Mouse (Mus musculus) testis, adult 2 months (tissue): ENCODE data around the gene D11Wsu47e. TPM values are rescaled to one million over a fixed set of nuclear protein-coding genes. Genes with fewer than 3 reads are reported as not detected.

Source experiments
- H3K27ac ChIP-seq: fragments of 200-500 bp; 2 replicates; pipeline ENCODE4 v1.5.1; 2012; ENCODE audit warnings: low read depth, low read length; ENCODE audit not compliant: control insufficient read depth, insufficient read depth
- H3K27me3 ChIP-seq: fragments of 200-500 bp; 2 replicates; pipeline ENCODE4 v1.6.1; 2012; ENCODE audit warnings: mild to moderate bottlenecking, low read length, moderate library complexity; ENCODE audit not compliant: control insufficient read depth, insufficient read depth
- H3K36me3 ChIP-seq: fragments of 200-500 bp; 2 replicates; pipeline ENCODE4 v1.6.1; 2012; ENCODE audit warnings: mild to moderate bottlenecking, low read length; ENCODE audit not compliant: control insufficient read depth, insufficient read depth
- H3K4me1 ChIP-seq: fragments of 200-500 bp; 2 replicates; pipeline ENCODE4 v1.6.1; 2012; ENCODE audit warnings: low read length; ENCODE audit not compliant: control insufficient read depth, insufficient read depth
- H3K4me3 ChIP-seq: fragments of 200-500 bp; 2 replicates; pipeline ENCODE4 v1.5.1; 2012; ENCODE audit warnings: low read depth, mild to moderate bottlenecking, low read length, moderate library complexity, mixed read lengths; ENCODE audit not compliant: control insufficient read depth
- CTCF ChIP-seq: fragments of 200-500 bp; IDR thresholded peaks from 2 replicates; pipeline ENCODE4 v1.5.1; 2012; ENCODE audit warnings: low read depth, mild to moderate bottlenecking, inconsistent platforms, low read length, moderate library complexity; ENCODE audit not compliant: control insufficient read depth, insufficient read depth, insufficient replicate concordance
- POLR2A ChIP-seq: fragments of 200-500 bp; IDR thresholded peaks from 2 replicates; pipeline ENCODE4 v1.6.1; 2012; ENCODE audit warnings: low read depth, mild to moderate bottlenecking, inconsistent platforms, low read length, moderate library complexity; ENCODE audit not compliant: control insufficient read depth
- polyA plus RNA-seq: library from polyadenylated mRNA; depleted of rRNA; stranded (reverse); fragments of >200 nt; gene quantifications from 2 replicates; pipeline ENCODE4 v1.2.3, GENCODE M21; 2012

Gene D11Wsu47e
- polyA plus RNA-seq, 1 experiment: 236 TPM

- no peaks in the 10 kb centered on the region for H3K36me3 ChIP-seq
- H3K4me3 ChIP-seq: no peak overlapping the region
- H3K27ac ChIP-seq: no peak overlapping the region
- H3K27me3 ChIP-seq: no peaks in the 10 kb centered on the region
- TF ChIP-seq POLR2A: no peak
- no peak for TF ChIP-seq CTCF
- peaks cover 7% of the 10 kb centered on the region for H3K4me1 ChIP-seq
Measured at GRCm38 (mm10) chr11:113716132-113716531, 31.9 kb downstream of the D11Wsu47e start.

- Histone ChIP-seq H3K4me3 (no peak overlapping the region), H3K36me3 (no peaks in the 10 kb centered on the region), H3K4me1 (peaks cover 7% of the 10 kb centered on the region), H3K27ac (peak overlapping the region; percentile 41), H3K27me3 (no peaks in the 10 kb centered on the region)
- TF ChIP-seq POLR2A (no peak), CTCF (no peak)
Measured at GRCm38 (mm10) chr11:113717767-113718424, 33.7 kb downstream of the D11Wsu47e start.

GRCm38 (mm10) chr11:113722405-113723090, 38.3 kb downstream of the D11Wsu47e start:
- TF ChIP-seq CTCF: no peak
- no peak for TF ChIP-seq POLR2A
- Histone ChIP-seq H3K4me3 (no peak overlapping the region), H3K36me3 (no peaks in the 10 kb centered on the region), H3K27ac (peak overlapping the region; percentile 75), H3K4me1 (peaks cover 7% of the 10 kb centered on the region), H3K27me3 (no peaks in the 10 kb centered on the region)

GRCm38 (mm10) chr11:113725235-113726048, 41.2 kb downstream of the D11Wsu47e start:
- Histone ChIP-seq H3K4me3 (no peak overlapping the region), H3K27me3 (no peaks in the 10 kb centered on the region), H3K4me1 (peaks cover 15% of the 10 kb centered on the region), H3K36me3 (peaks cover 2% of the 10 kb centered on the region), H3K27ac (peak overlapping the region; percentile 33)
- TF ChIP-seq CTCF: peak; percentile 8; the same call in 1 of the 2 replicates
- TF ChIP-seq POLR2A: no peak

GRCm38 (mm10) chr11:113726994-113727888, 43.0 kb downstream of the D11Wsu47e start:
- Histone ChIP-seq H3K36me3 (peaks cover 2% of the 10 kb centered on the region), H3K4me3 (no peak overlapping the region), H3K4me1 (peaks cover 22% of the 10 kb centered on the region), H3K27me3 (no peaks in the 10 kb centered on the region), H3K27ac (no peak overlapping the region)
- no peak for TF ChIP-seq CTCF
- no peak for TF ChIP-seq POLR2A

GRCm38 (mm10) chr11:113727992-113728391, 43.8 kb downstream of the D11Wsu47e start:
- peaks cover 22% of the 10 kb centered on the region for H3K4me1 ChIP-seq
- H3K36me3 ChIP-seq: peaks cover 2% of the 10 kb centered on the region
- no peak overlapping the region for H3K27ac ChIP-seq
- TF ChIP-seq POLR2A (0 out of 2 replicates have a peak, but pooled peaks have one; percentile 20), CTCF (no peak)
- H3K27me3 ChIP-seq: no peaks in the 10 kb centered on the region
- H3K4me3 ChIP-seq: no peak overlapping the region
